Mouse (Mus musculus) heart, embryonic 13.5 days (tissue): ENCODE results near the gene Bbx. TPM values are rescaled to one million over a fixed set of nuclear protein-coding genes. Genes with fewer than 3 reads are reported as not detected.

Source experiments
- ATAC-seq: fragments of 200-750 bp; cut with Nextera tagmentation; 2 replicates; pipeline ENCODE4 v1.8.0; 2017; ENCODE audit warnings: moderate TSS enrichment; ENCODE audit not compliant: insufficient number of reproducible peaks, low FRiP score, low TSS enrichment; ENCODE audit errors: extremely low read depth
- H3K27ac ChIP-seq: fragments of 300-500 bp; sonication (generic); replicated peaks from 2 replicates; pipeline ENCODE4 v1.5.1; 2015; ENCODE audit warnings: moderate library complexity, mild to moderate bottlenecking, inconsistent platforms
- H3K27me3 ChIP-seq: fragments of 300-500 bp; sonication (generic); replicated peaks from 2 replicates; pipeline ENCODE4 v1.6.1; 2015; ENCODE audit warnings: mild to moderate bottlenecking, inconsistent platforms
- H3K36me3 ChIP-seq: fragments of 300-500 bp; sonication (generic); 2 replicates; pipeline ENCODE4 v1.6.1; 2015; ENCODE audit warnings: mild to moderate bottlenecking, inconsistent platforms
- H3K4me1 ChIP-seq: fragments of 300-500 bp; sonication (generic); 2 replicates; pipeline ENCODE4 v1.6.1; 2015; ENCODE audit warnings: inconsistent platforms
- H3K4me2 ChIP-seq: fragments of 300-500 bp; sonication (generic); 2 replicates; pipeline ENCODE4 v1.6.1; 2015; ENCODE audit warnings: inconsistent platforms, mild to moderate bottlenecking, moderate library complexity
- H3K4me3 ChIP-seq: fragments of 300-500 bp; sonication (generic); 2 replicates; pipeline ENCODE4 v1.5.1; 2015; ENCODE audit warnings: moderate library complexity, mild to moderate bottlenecking, inconsistent platforms
- H3K9ac ChIP-seq: fragments of 300-500 bp; sonication (generic); 2 replicates; pipeline ENCODE4 v1.6.1; 2015; ENCODE audit warnings: inconsistent platforms, mild to moderate bottlenecking, moderate library complexity
- H3K9me3 ChIP-seq: fragments of 300-500 bp; sonication (generic); 2 replicates; pipeline ENCODE4 v1.6.1; 2016; ENCODE audit warnings: inconsistent platforms
- WGBS: fragments of 180-500 bp; shearing (Covaris S2); methylation state at CpG from one replicate; pipeline ENCODE4 v1.1.7; 2015; ENCODE audit warnings: mixed read lengths; 5-methylcytosine and 5-hydroxymethylcytosine counted together
- polyA plus RNA-seq: library from polyadenylated mRNA; unstranded; fragments of >200 nt; fragmentation: Nextera tagmentation; extraction: Ambion mirVana; gene quantifications from 2 replicates; pipeline ENCODE4 v1.2.1, GENCODE M21; 2015

Bbx gene
- polyA plus RNA-seq, 1 experiment from 2014 or later: 32.0 TPM

DNA sequence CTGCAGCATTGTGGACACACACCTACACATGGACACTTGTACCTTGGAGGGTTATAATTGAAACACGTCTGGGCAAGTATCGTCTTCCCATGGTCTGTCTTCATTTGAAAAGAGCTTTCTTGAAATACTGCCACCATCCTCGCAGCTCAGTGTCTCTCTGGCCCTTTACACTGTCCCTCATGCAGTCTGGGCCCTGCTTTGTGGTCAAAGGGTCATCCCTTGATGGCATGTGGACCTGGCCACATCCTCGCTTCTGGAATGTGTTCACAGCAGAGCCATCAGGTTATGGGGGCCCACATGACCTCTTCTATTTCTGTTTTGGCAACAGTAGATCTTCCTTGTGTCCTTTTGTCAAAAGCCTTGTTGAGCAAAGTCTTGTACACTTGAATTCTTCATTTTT is 282.6 kb downstream of the Bbx start:
- no peak overlapping the region for H3K27ac ChIP-seq
- 79% methylated on average over 4 of the region's 4 CpGs for WGBS

DNA sequence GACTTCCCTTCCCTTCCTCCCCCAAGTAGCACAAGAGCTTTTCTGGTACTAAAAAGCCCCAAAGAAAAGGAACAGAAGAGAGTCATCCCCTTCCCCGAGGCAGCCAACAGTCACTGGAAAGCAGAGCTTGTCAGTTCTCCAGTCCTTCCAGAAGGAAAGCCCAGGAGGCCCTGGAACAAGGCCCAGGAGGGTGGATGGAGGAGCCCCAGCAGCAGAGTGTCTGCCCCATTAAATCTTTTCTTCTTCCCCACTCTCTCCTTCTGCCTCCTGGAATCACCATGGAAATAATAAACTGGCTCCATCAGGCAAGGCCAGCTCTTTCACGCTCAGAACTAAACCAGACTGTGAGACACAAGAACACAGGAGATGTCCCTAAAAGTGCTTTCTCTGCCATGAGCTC is 284.3 kb downstream of the Bbx start:
- H3K4me2 ChIP-seq: no peak overlapping the region
- no peak overlapping the region for H3K4me3 ChIP-seq
- no peak overlapping the region for H3K27ac ChIP-seq
- no peak for ATAC-seq
- H3K27me3 ChIP-seq: no peaks in the 10 kb centered on the region
- no peak overlapping the region for H3K9ac ChIP-seq
- 83% methylated on average over 2 of the region's 2 CpGs for WGBS
- no peaks in the 10 kb centered on the region for H3K4me1 ChIP-seq
- H3K36me3 ChIP-seq: no peaks in the 10 kb centered on the region
- H3K9me3 ChIP-seq: no peaks in the 10 kb centered on the region

More for the DNA sequence above, 282.6 kb downstream of the Bbx start:
- H3K4me2 ChIP-seq: no peak overlapping the region
- no peak overlapping the region for H3K9ac ChIP-seq
- H3K36me3 ChIP-seq: no peaks in the 10 kb centered on the region
- H3K27me3 ChIP-seq: no peaks in the 10 kb centered on the region
- H3K4me3 ChIP-seq: no peak overlapping the region
- no peak for ATAC-seq
- no peaks in the 10 kb centered on the region for H3K4me1 ChIP-seq
- no peaks in the 10 kb centered on the region for H3K9me3 ChIP-seq

Other genes with a start within 250 kb of the Bbx start
- gene Ccdc54, start 158.8 kb upstream of the Bbx start, polyA plus RNA-seq: not detected in 2 replicates